Mouse (Mus musculus): ENCODE data around the gene Cd247.

DNA sequence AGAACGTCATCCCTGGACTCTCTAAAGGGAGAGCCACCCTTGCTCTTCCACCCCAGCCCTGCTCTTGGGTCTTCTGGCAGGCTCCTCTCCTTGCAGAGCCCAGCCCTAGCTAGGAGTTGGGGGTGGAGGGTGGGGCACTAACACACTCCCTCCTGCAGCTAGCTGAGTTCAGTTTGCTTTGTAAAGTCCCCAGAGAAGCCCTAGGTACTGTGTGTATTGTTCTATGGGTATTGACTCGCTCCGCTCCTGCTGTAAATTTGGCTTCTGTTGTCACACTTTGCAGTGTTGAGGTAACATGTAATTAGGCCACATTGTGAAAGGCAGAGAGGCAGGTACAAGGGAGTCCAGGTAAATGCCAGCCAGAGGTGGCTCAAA lies 72.7 kb downstream of the Cd247 start:
- no peak for TF ChIP-seq CTCF (IDR thresholded peaks at IDR 0.05; ENCODE audit: extremely low read depth, insufficient read depth, low read length)
- TF ChIP-seq POLR2A (IDR thresholded peaks at IDR 0.05; ENCODE audit: extremely low read depth, insufficient read depth, low read length), result no peak

All from cortical plate, adult 2 months (tissue).